Mouse (Mus musculus): ENCODE results near the gene Fat1.

DNA sequence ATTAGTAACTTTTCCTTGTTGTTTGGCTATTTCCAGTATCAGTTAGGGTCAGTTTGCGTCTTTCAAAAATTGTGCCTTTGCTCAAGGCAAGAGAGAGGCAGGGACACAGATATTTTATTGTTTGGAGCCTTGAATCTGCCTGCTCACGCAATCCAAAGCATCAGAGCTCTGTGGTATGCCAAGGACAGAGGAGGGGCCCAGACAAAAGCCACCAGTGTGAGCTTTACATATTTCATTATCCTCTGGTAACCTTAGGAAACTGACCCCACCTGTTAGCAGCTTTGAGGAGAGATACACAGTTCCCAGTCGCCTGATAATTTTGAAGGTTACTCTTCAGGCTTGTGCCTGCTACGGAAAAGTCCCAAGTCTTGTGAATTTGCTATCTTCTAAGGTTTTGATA lies 58.1 kb downstream of the Fat1 start:
- no peak for TF ChIP-seq CTCF (IDR thresholded peaks at IDR 0.05)
- no peak for TF ChIP-seq POLR2A (IDR thresholded peaks at IDR 0.05; ENCODE audit: insufficient read depth, low read depth, low read length)
- no peak for TF ChIP-seq EP300 (IDR thresholded peaks at IDR 0.05; ENCODE audit: insufficient read depth, low read depth, low read length)
